Mouse (Mus musculus) lung, adult 2 months (tissue): ENCODE data around the gene Hecw2. TPM values are rescaled to one million over a fixed set of nuclear protein-coding genes. Genes with fewer than 3 reads are reported as not detected.

Experiments
- DNase-seq: peaks from one replicate; pipeline ENCODE4 v3.0.0; 2022
- H3K4me1 ChIP-seq: fragments of 200-500 bp; 2 replicates; pipeline ENCODE4 v1.6.1; 2011; ENCODE audit warnings: low read length; ENCODE audit not compliant: control insufficient read depth, insufficient read depth
- H3K4me3 ChIP-seq: fragments of 200-500 bp; replicated peaks from 2 replicates; pipeline ENCODE3; 2011; ENCODE audit warnings: low read depth, mild to moderate bottlenecking, control low read depth, low read length; ENCODE audit errors: extremely low read depth
- CTCF ChIP-seq: fragments of 200-500 bp; IDR thresholded peaks from 2 replicates; pipeline ENCODE4 v1.5.1; 2011; ENCODE audit warnings: mild to moderate bottlenecking, low read length, control low read depth; ENCODE audit not compliant: insufficient read depth
- POLR2A ChIP-seq: fragments of 200-500 bp; IDR thresholded peaks from 2 replicates; pipeline ENCODE4 v1.6.1; 2011; ENCODE audit warnings: low read depth, mild to moderate bottlenecking, control low read depth, low read length, borderline replicate concordance; ENCODE audit errors: extremely low read depth
- WGBS: fragments of 180-500 bp; shearing (Covaris S2); methylation state at CpG from one replicate; pipeline ENCODE4 v1.1.7; 2018; 5-methylcytosine and 5-hydroxymethylcytosine counted together
- polyA plus RNA-seq: library from polyadenylated mRNA; depleted of rRNA; stranded (reverse); fragments of >200 nt; gene quantifications from 2 replicates; pipeline ENCODE4 v1.2.3, GENCODE M21; 2012; rRNA removed

Gene Hecw2
- polyA plus RNA-seq, result 5.8 and 7.7 TPM in 2 replicates

- Histone ChIP-seq H3K4me1 (peaks cover 4% of the 10 kb centered on the region; the same call in 1 of the 2 replicates), H3K4me3 (peak within 1 kb of the TSS; percentile 68)
- TF ChIP-seq CTCF, result no peak
- no peak for TF ChIP-seq POLR2A
- DNase-seq, result peak; percentile 5
- 2% methylated on average over 38 of the region's 38 CpGs for WGBS
Observed at GRCm38 (mm10) chr1:54194954-54195305, at the start of gene Hecw2. Gene Hecw2 (minus strand): TSS chr1:54195168.

GRCm38 (mm10) chr1:54242722-54243121 lies 47.8 kb upstream of the Hecw2 start:
- TF ChIP-seq POLR2A, result no peak
- Histone ChIP-seq H3K4me3 (no peak overlapping the region), H3K4me1 (no peaks in the 10 kb centered on the region)
- DNase-seq, result no peak
- 89% methylated on average over 4 of the region's 4 CpGs for WGBS

- H3K4me3 ChIP-seq, result no peak overlapping the region
- 94% methylated on average over 3 of the region's 3 CpGs for WGBS
- no peak for DNase-seq
- TF ChIP-seq CTCF (no peak), POLR2A (no peak)
- no peaks in the 10 kb centered on the region for H3K4me1 ChIP-seq
Observed at GRCm38 (mm10) chr1:54220273-54220672, 25.3 kb upstream of the Hecw2 start.

- TF ChIP-seq CTCF, result no peak
- TF ChIP-seq POLR2A, result no peak
- peak; percentile 9 for DNase-seq
- WGBS, result under 1% methylated on average over 101 of the region's 104 CpGs
- Histone ChIP-seq H3K4me3 (peak overlapping the region; percentile 68), H3K4me1 (peaks cover 4% of the 10 kb centered on the region; the same call in 1 of the 2 replicates)
Observed at GRCm38 (mm10) chr1:54194183-54194953, 600 bp downstream of the Hecw2 start.

GRCm38 (mm10) chr1:54193191-54193770 lies 1.7 kb downstream of the Hecw2 start:
- WGBS, result 49% methylated on average over 7 of the region's 7 CpGs
- Histone ChIP-seq H3K4me3 (no peak overlapping the region), H3K4me1 (peaks cover 4% of the 10 kb centered on the region; the same call in 1 of the 2 replicates)
- TF ChIP-seq CTCF, result no peak
- TF ChIP-seq POLR2A, result no peak
- DNase-seq, result no peak

GRCm38 (mm10) chr1:54187579-54187978 lies 7.4 kb downstream of the Hecw2 start:
- Histone ChIP-seq H3K4me3 (no peak overlapping the region), H3K4me1 (no peaks in the 10 kb centered on the region)
- 31% methylated on average over 4 of the region's 4 CpGs for WGBS
- DNase-seq, result no peak
- TF ChIP-seq POLR2A (no peak), CTCF (no peak)

- TF ChIP-seq CTCF (no peak), POLR2A (no peak)
- DNase-seq, result no peak
- WGBS, result 59% methylated on average over 3 of the region's 3 CpGs
- Histone ChIP-seq H3K4me1 (no peaks in the 10 kb centered on the region), H3K4me3 (no peak overlapping the region)
Observed at GRCm38 (mm10) chr1:54186347-54186746, 8.6 kb downstream of the Hecw2 start.

GRCm38 (mm10) chr1:54180663-54181062 lies 14.3 kb downstream of the Hecw2 start:
- no peak overlapping the region for H3K4me3 ChIP-seq
- no peaks in the 10 kb centered on the region for H3K4me1 ChIP-seq
- no peak for TF ChIP-seq CTCF
- TF ChIP-seq POLR2A, result no peak
- no peak for DNase-seq
- WGBS, result 26% methylated on average over 1 of the region's 2 CpGs

- TF ChIP-seq CTCF, result no peak
- no peak for TF ChIP-seq POLR2A
- 90% methylated on average over 7 of the region's 7 CpGs for WGBS
- DNase-seq, result no peak
Observed at GRCm38 (mm10) chr1:54179179-54179578, 15.8 kb downstream of the Hecw2 start.

GRCm38 (mm10) chr1:54176592-54176991 lies 18.4 kb downstream of the Hecw2 start:
- WGBS, result 87% methylated on average over 2 of the region's 2 CpGs
- TF ChIP-seq CTCF, result no peak
- no peak for TF ChIP-seq POLR2A
- Histone ChIP-seq H3K4me3 (no peak overlapping the region), H3K4me1 (no peaks in the 10 kb centered on the region)
- DNase-seq, result no peak

More at GRCm38 (mm10) chr1:54179179-54179578, 15.8 kb downstream of the Hecw2 start:
- Histone ChIP-seq H3K4me1 (no peaks in the 10 kb centered on the region), H3K4me3 (no peak overlapping the region)
